Mouse (Mus musculus) limb, embryonic 12.5 days (tissue): ENCODE measurements around the gene Vsig4. TPM values are rescaled to one million over a fixed set of nuclear protein-coding genes. Genes with fewer than 3 reads are reported as not detected.

Source experiments
- ATAC-seq: fragments of 200-750 bp; cut with Nextera tagmentation; 2 replicates; pipeline ENCODE4 v1.8.0; 2017; ENCODE audit warnings: low read depth, moderate TSS enrichment; ENCODE audit not compliant: insufficient number of reproducible peaks, insufficient read depth, low FRiP score, low TSS enrichment
- H3K27ac ChIP-seq: fragments of 300-500 bp; sonication (generic); 2 replicates; pipeline ENCODE4 v1.5.1; 2016; ENCODE audit warnings: mild to moderate bottlenecking, moderate library complexity
- H3K27me3 ChIP-seq: fragments of 300-500 bp; sonication (generic); 2 replicates; pipeline ENCODE4 v1.6.1; 2016; ENCODE audit warnings: mild to moderate bottlenecking, moderate library complexity
- H3K36me3 ChIP-seq: fragments of 300-500 bp; sonication (generic); 2 replicates; pipeline ENCODE4 v1.6.1; 2016; ENCODE audit warnings: mild to moderate bottlenecking, moderate library complexity
- H3K4me1 ChIP-seq: fragments of 300-500 bp; sonication (generic); replicated peaks from 2 replicates; pipeline ENCODE4 v1.6.1; 2016
- H3K4me2 ChIP-seq: fragments of 300-500 bp; sonication (generic); 2 replicates; pipeline ENCODE4 v1.6.1; 2016; ENCODE audit warnings: mild to moderate bottlenecking, moderate library complexity
- H3K4me3 ChIP-seq: fragments of 300-500 bp; sonication (generic); replicated peaks from 2 replicates; pipeline ENCODE4 v1.5.1; 2016; ENCODE audit warnings: mild to moderate bottlenecking
- H3K9ac ChIP-seq: fragments of 300-500 bp; sonication (generic); replicated peaks from 2 replicates; pipeline ENCODE4 v1.6.1; 2016; ENCODE audit warnings: mild to moderate bottlenecking, moderate library complexity
- H3K9me3 ChIP-seq: fragments of 300-500 bp; sonication (generic); 2 replicates; pipeline ENCODE4 v1.6.1; 2016; ENCODE audit warnings: mild to moderate bottlenecking, moderate library complexity
- WGBS: fragments of 180-500 bp; shearing (Covaris S2); methylation state at CpG from one replicate; pipeline ENCODE4 v1.1.7; 2016; 5-methylcytosine and 5-hydroxymethylcytosine counted together
- polyA plus RNA-seq: library from polyadenylated mRNA; unstranded; fragments of >200 nt; fragmentation: Nextera tagmentation; extraction: Ambion mirVana; gene quantifications from 2 replicates; pipeline ENCODE4 v1.2.1, GENCODE M21; 2016

Vsig4 gene
- polyA plus RNA-seq: not detected in 2 replicates

DNA sequence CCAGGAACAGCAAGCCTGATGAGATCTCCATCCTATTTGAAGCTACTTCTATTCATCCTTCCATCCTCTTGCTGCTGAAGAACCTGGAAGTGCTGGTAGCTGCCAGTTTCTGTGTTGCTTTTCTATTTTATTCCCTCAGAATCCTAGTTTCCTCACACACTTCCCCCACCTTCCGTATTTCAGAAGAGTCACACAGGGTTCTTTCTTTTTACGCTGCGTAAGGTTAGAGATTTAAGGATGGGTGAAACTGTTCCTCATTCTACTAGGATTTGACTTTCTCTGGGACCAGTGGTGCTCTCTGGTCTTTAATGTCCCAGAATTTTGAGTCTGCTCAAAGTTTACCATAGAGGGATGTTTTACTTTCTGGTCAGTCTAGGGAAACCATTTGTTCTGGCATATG lies at the start of gene Vsig4:
Gene Vsig4 (minus strand): TSS at position 101 of the 400 bp plus-strand sequence.
- H3K36me3 ChIP-seq: no peaks in the 10 kb centered on the region
- no peak within 1 kb of the TSS for H3K4me2 ChIP-seq
- no peaks in the 10 kb centered on the region for H3K4me1 ChIP-seq
- no peak within 1 kb of the TSS for H3K4me3 ChIP-seq
- WGBS: 91% methylated on average over 3 of the region's 3 CpGs
- H3K27me3 ChIP-seq: no peaks in the 10 kb centered on the region
- no peak within 1 kb of the TSS for H3K9ac ChIP-seq
- no peak within 1 kb of the TSS for H3K27ac ChIP-seq
- H3K9me3 ChIP-seq: no peaks in the 10 kb centered on the region
- no peak for ATAC-seq

DNA sequence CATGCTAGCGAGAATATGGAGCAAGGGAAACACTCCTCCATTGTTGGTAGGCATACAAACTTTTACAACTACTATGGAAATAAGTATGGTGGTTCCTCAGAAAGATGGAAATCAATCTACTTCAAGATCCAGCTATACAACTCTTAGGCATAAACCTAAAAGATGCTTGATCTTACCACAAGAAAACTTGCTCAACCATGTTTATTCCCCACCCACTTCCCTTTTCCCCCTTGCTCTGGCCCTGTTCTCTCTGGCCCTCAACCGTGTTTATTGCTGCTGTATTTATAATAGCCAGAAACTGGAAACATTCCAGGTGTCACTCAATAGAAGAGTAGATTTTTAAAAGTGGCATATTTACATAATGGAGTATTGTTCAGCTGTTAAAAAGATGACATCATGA lies 45.9 kb upstream of the Vsig4 start:
- Histone ChIP-seq H3K36me3 (no peaks in the 10 kb centered on the region), H3K4me3 (no peak overlapping the region), H3K4me1 (no peaks in the 10 kb centered on the region), H3K9me3 (no peaks in the 10 kb centered on the region), H3K27me3 (no peaks in the 10 kb centered on the region), H3K4me2 (no peak overlapping the region), H3K9ac (no peak overlapping the region), H3K27ac (no peak overlapping the region)
- ATAC-seq: no peak
- 69% methylated on average over 2 of the region's 2 CpGs for WGBS

DNA sequence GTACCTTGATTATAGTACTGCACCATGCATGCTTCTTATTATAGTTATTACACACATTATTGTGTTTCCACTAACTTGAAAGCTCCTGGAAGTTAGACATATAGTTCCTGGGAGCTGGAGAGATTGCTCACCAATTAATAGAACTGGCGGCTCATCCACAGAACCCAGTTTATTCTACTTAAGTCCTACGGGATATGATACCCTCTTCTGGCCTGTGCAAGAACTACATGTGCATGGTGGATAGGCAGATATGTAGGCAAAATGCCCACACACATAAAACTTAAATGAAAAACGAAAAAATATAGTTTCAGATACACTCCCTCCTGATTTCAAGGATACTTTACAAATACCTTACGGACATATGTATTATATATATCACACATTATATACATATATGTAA lies 36.5 kb upstream of the Vsig4 start:
- Histone ChIP-seq H3K4me3 (no peak overlapping the region), H3K27me3 (no peaks in the 10 kb centered on the region), H3K4me2 (no peak overlapping the region), H3K9ac (no peak overlapping the region), H3K4me1 (no peaks in the 10 kb centered on the region), H3K27ac (no peak overlapping the region), H3K36me3 (no peaks in the 10 kb centered on the region), H3K9me3 (no peaks in the 10 kb centered on the region)
- 51% methylated on average over 4 of the region's 4 CpGs for WGBS
- no peak for ATAC-seq

DNA sequence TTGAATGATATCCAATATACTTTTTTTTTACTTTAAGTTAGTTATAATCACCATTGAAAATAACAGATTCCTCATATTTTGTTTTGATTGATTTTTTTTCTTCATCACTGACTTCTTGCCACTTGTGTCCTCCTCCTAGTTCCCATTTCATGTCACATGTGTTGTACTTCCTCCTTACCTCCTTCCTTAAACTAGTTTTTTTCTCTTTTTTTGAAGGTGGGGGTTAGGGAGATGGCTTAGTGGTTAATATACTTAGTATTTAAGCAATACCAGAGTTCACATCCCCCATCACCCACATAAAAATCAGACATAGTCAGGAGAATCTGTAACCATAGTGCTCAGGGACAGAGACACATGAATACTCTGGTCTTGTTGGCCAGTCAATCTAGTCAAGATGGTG lies 36.7 kb downstream of the Vsig4 start:
- Histone ChIP-seq H3K36me3 (no peaks in the 10 kb centered on the region), H3K4me3 (no peak overlapping the region), H3K27ac (no peak overlapping the region), H3K9me3 (no peaks in the 10 kb centered on the region), H3K4me1 (no peaks in the 10 kb centered on the region), H3K9ac (no peak overlapping the region), H3K4me2 (no peak overlapping the region), H3K27me3 (no peaks in the 10 kb centered on the region)
- no peak for ATAC-seq

DNA sequence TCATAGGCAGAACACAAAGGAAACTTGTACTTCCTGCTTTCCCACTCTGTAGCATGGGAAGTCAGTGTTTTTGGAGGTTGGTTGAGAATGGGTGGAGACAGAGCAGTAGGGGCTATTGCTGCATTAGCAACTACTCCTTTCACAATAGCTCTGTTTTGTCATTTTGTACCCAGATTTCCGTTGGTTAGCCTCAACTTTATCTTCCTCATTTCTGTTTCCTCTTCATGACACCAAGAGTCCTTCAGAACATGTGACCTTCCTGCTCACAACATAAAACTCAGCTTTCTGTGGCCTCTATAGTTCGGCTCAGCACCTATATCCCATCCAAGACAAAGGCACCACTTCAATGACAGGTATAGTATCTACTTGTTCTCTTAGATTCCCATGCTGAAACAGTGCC lies 53.6 kb downstream of the Vsig4 start:
- WGBS: 67% methylated on average over 2 of the region's 2 CpGs
- H3K4me3 ChIP-seq: no peak overlapping the region

DNA sequence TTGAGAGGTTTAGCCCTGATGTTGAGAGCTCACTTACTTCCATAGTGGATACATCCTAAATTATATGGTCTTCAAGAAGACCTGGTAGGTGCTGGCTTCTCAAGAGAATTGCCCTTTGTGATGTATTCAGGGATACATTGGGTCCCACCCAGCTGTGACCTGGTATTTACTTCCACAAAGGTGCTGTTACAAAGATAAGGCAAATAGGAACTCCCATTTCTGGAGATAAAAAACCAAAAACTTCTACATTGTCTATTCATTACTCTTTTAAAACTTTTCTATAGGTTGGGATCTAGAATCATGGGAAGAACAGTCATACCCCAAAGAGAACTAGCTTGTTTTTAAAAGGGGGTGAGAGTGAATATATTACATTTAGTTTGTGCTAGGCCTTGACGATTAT lies 54.2 kb downstream of the Vsig4 start:
- Histone ChIP-seq H3K27me3 (no peaks in the 10 kb centered on the region), H3K27ac (no peak overlapping the region), H3K4me3 (no peak overlapping the region), H3K9ac (no peak overlapping the region), H3K36me3 (no peaks in the 10 kb centered on the region), H3K4me1 (no peaks in the 10 kb centered on the region), H3K4me2 (no peak overlapping the region), H3K9me3 (no peaks in the 10 kb centered on the region)
- ATAC-seq: no peak
- WGBS: 69% methylated on average over 1 of the region's 1 CpGs

More for the DNA sequence above, 53.6 kb downstream of the Vsig4 start:
- H3K4me1 ChIP-seq: no peaks in the 10 kb centered on the region
- H3K4me2 ChIP-seq: no peak overlapping the region
- H3K36me3 ChIP-seq: no peaks in the 10 kb centered on the region
- ATAC-seq: no peak
- H3K9me3 ChIP-seq: no peaks in the 10 kb centered on the region
- no peaks in the 10 kb centered on the region for H3K27me3 ChIP-seq
- H3K27ac ChIP-seq: no peak overlapping the region
- no peak overlapping the region for H3K9ac ChIP-seq

DNA sequence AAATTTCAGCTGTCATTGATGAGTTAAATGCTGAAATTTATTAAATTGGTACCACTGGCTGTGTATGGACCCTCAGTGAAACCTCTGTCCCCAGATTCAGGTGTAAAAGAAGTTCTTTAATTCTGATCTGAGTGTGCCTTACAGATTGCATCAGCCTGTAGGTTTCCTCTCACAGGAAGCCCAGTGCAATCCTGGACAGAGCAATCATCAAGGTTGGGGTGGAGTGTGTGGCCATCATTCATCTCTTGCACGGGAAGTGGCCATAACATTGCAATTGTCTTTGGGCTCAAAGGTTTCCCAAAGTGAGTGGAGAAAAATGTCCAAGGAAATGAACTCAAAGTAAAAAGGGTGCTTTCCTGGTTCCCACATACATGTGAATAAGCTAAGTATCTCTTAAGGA lies 57.5 kb downstream of the Vsig4 start:
- H3K4me1 ChIP-seq: no peaks in the 10 kb centered on the region
- H3K9me3 ChIP-seq: no peaks in the 10 kb centered on the region
- no peak overlapping the region for H3K4me3 ChIP-seq
- no peaks in the 10 kb centered on the region for H3K27me3 ChIP-seq
- no peak for ATAC-seq
- H3K36me3 ChIP-seq: no peaks in the 10 kb centered on the region
- no peak overlapping the region for H3K9ac ChIP-seq
- no peak overlapping the region for H3K4me2 ChIP-seq
- no peak overlapping the region for H3K27ac ChIP-seq
- 73% methylated on average over 1 of the region's 1 CpGs for WGBS

DNA sequence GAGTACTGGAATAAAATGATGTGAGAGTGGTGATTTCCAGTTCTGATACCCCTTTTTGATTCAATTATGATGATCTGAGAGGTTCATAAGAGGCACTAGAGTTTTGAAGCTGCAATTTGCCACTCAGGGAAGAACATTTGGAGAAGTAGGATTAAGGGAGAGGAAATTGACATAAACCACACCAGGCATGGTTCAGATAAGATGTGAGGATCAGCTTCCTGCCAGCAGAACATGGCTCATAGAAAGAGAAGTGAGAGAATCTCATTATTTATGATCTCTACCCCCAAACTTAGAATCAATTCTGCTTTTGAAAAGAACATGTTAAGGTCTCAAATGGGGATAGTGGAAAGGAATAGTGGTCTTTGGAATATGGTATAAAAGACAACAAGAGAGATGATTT lies 66.2 kb downstream of the Vsig4 start:
- Histone ChIP-seq H3K27ac (no peak overlapping the region), H3K4me2 (no peak overlapping the region), H3K27me3 (no peaks in the 10 kb centered on the region; the same call in 1 of the 2 replicates), H3K9ac (no peak overlapping the region), H3K4me1 (no peaks in the 10 kb centered on the region), H3K4me3 (no peak overlapping the region), H3K36me3 (no peaks in the 10 kb centered on the region), H3K9me3 (no peaks in the 10 kb centered on the region)
- ATAC-seq: no peak

DNA sequence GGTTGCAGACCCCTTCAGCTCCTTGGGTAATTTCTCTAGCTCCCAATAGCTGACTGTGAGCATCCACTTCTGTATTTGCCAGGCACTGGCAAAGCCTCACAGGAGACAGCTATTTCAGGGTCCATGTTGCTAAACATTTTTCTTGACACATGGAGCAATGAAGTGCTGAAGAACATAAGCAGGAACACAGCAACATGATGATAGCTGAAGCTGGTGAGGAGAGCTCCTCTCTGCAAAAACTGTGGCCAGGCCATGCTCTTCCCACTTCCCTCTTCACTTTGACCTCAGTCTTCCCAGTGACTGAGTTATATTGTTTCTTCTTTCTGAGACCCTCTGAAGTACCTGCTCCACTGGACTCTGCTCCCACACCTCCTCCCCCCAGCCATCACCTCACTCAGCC lies 67.8 kb downstream of the Vsig4 start:
- H3K36me3 ChIP-seq: no peaks in the 10 kb centered on the region
- ATAC-seq: no peak

DNA sequence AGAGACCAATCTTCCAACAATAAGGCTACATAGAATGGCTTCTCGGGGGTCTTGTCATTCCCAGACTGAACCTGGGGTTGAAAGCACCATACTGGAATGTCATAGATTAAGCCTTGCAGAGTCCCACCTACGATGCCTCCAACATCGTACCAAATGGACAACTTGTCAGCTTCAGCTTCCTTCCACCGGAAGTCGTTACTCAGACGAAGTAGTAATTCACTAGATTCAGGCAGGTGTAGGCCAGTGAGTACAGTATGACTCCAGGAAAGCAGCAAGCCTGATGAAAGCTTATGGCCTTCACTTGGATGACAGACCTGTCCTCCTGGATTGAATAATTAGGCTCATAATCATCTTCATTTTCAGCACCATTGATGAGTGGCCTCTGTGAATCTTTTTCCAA lies 69.0 kb downstream of the Vsig4 start:
- no peak overlapping the region for H3K4me3 ChIP-seq
- WGBS: 91% methylated on average over 6 of the region's 6 CpGs

More for the DNA sequence above, 67.8 kb downstream of the Vsig4 start:
- Histone ChIP-seq H3K4me1 (no peaks in the 10 kb centered on the region), H3K9me3 (no peaks in the 10 kb centered on the region), H3K27ac (no peak overlapping the region), H3K4me3 (no peak overlapping the region), H3K9ac (no peak overlapping the region), H3K27me3 (no peaks in the 10 kb centered on the region; the same call in 1 of the 2 replicates), H3K4me2 (no peak overlapping the region)

DNA sequence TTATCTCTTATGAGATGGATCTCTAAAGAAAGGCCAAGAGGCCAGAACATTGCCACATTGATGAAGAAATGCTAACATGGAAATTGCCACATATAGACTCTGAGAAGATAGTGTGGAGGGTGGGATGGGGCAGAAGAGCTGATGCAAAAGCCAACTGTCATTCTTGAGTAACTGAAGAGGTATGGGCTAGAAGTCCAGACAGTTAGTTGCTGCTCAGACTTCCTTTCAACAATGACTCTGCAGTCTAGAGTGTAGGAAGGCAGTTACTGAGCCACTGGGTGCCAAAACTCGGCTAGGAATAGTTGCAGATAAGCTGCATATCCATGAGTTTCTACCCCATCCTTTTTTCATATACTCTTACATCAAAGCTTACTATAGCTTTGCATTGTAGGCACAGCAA lies 75.2 kb downstream of the Vsig4 start:
- Histone ChIP-seq H3K9ac (no peak overlapping the region), H3K9me3 (no peaks in the 10 kb centered on the region), H3K36me3 (no peaks in the 10 kb centered on the region), H3K27ac (no peak overlapping the region), H3K4me2 (no peak overlapping the region), H3K4me1 (no peaks in the 10 kb centered on the region), H3K4me3 (no peak overlapping the region), H3K27me3 (no peaks in the 10 kb centered on the region)
- no peak for ATAC-seq
- 53% methylated on average over 1 of the region's 1 CpGs for WGBS

More for the DNA sequence above, 69.0 kb downstream of the Vsig4 start:
- no peak for ATAC-seq
- H3K9me3 ChIP-seq: no peaks in the 10 kb centered on the region
- H3K4me1 ChIP-seq: no peaks in the 10 kb centered on the region
- H3K9ac ChIP-seq: no peak overlapping the region
- H3K27me3 ChIP-seq: no peaks in the 10 kb centered on the region; the same call in 1 of the 2 replicates
- H3K36me3 ChIP-seq: no peaks in the 10 kb centered on the region
- no peak overlapping the region for H3K4me2 ChIP-seq
- H3K27ac ChIP-seq: no peak overlapping the region

DNA sequence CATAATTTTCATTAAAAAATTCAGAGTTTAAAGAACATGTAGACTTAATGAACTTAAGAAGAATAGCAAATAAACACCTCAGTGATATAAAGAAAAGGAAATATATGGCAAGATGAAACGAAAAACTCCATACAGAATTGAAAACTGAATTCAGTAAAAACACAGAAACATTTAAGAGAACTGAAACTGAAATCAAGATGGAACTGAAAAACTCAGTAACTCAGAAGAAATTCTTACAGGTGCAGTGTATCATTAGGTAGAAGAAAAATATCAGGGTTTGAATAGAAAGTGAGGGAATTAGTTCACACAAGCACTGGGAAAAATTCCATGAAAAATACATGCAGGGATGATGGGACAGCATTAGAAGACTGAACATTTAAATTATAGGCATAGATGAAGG lies 86.4 kb downstream of the Vsig4 start:
- H3K9ac ChIP-seq: no peak overlapping the region
- H3K4me1 ChIP-seq: no peaks in the 10 kb centered on the region
- H3K4me2 ChIP-seq: no peak overlapping the region
- H3K4me3 ChIP-seq: no peak overlapping the region
- no peak for ATAC-seq
- no peaks in the 10 kb centered on the region for H3K9me3 ChIP-seq
- WGBS: 40% methylated on average over 1 of the region's 1 CpGs
- H3K36me3 ChIP-seq: no peaks in the 10 kb centered on the region
- H3K27me3 ChIP-seq: no peaks in the 10 kb centered on the region
- no peak overlapping the region for H3K27ac ChIP-seq
